Mouse (Mus musculus) midbrain, embryonic 14.5 days (tissue): ENCODE data around the gene Zbtb1. TPM values are rescaled to one million over a fixed set of nuclear protein-coding genes. Genes with fewer than 3 reads are reported as not detected.

Source experiments
- ATAC-seq: fragments of 200-750 bp; cut with Nextera tagmentation; 2 replicates; pipeline ENCODE4 v1.8.0; 2017; ENCODE audit warnings: moderate number of reproducible peaks, moderate library complexity; ENCODE audit not compliant: low FRiP score, low TSS enrichment
- DNase-seq: peaks from one replicate; pipeline ENCODE4 v3.0.0-alpha.2; 2015
- H3K27ac ChIP-seq: fragments of 300-500 bp; sonication (generic); replicated peaks from 2 replicates; pipeline ENCODE4 v1.5.1; 2014; ENCODE audit warnings: mild to moderate bottlenecking, low read depth, low read length, moderate library complexity
- H3K27me3 ChIP-seq: fragments of 300-500 bp; sonication (generic); 2 replicates; pipeline ENCODE4 v1.6.1; 2014; ENCODE audit warnings: low read length, control low read depth, mixed read lengths; ENCODE audit not compliant: control insufficient read depth, insufficient read depth
- H3K36me3 ChIP-seq: fragments of 300-500 bp; sonication (generic); 2 replicates; pipeline ENCODE4 v1.6.1; 2014; ENCODE audit warnings: low read length, control low read depth; ENCODE audit not compliant: control insufficient read depth, insufficient read depth
- H3K4me1 ChIP-seq: fragments of 300-500 bp; sonication (generic); 2 replicates; pipeline ENCODE4 v1.6.1; 2014; ENCODE audit warnings: mild to moderate bottlenecking, antibody characterized with exemption, low read length, control low read depth; ENCODE audit not compliant: control insufficient read depth, insufficient read depth
- H3K4me2 ChIP-seq: fragments of 300-500 bp; sonication (generic); 2 replicates; pipeline ENCODE4 v1.6.1; 2014; ENCODE audit warnings: mild to moderate bottlenecking, low read length, moderate library complexity
- H3K4me3 ChIP-seq: fragments of 300-500 bp; sonication (generic); replicated peaks from 2 replicates; pipeline ENCODE4 v1.5.1; 2014; ENCODE audit warnings: low read depth, low read length
- H3K9ac ChIP-seq: fragments of 300-500 bp; sonication (generic); replicated peaks from 2 replicates; pipeline ENCODE4 v1.6.1; 2014; ENCODE audit warnings: mild to moderate bottlenecking, low read length, moderate library complexity
- H3K9me3 ChIP-seq: fragments of 300-500 bp; sonication (generic); 2 replicates; pipeline ENCODE4 v1.6.1; 2016; ENCODE audit warnings: low read length, control low read depth, mixed read lengths; ENCODE audit not compliant: control insufficient read depth
- WGBS: fragments of 180-500 bp; shearing (Covaris S2); extraction: QIAGEN DNeasy Blood & Tissue Kit; methylation state at CpG from one replicate; pipeline ENCODE4 v1.1.7; 2014; 5-methylcytosine and 5-hydroxymethylcytosine counted together
- polyA plus RNA-seq: library from polyadenylated mRNA; unstranded; fragments of >200 nt; fragmentation: Nextera tagmentation; extraction: Ambion mirVana; gene quantifications from 2 replicates; pipeline ENCODE4 v1.2.1, GENCODE M21; 2014

Zbtb1 gene
- polyA plus RNA-seq = 3.2 and 4.2 TPM in 2 replicates

DNA sequence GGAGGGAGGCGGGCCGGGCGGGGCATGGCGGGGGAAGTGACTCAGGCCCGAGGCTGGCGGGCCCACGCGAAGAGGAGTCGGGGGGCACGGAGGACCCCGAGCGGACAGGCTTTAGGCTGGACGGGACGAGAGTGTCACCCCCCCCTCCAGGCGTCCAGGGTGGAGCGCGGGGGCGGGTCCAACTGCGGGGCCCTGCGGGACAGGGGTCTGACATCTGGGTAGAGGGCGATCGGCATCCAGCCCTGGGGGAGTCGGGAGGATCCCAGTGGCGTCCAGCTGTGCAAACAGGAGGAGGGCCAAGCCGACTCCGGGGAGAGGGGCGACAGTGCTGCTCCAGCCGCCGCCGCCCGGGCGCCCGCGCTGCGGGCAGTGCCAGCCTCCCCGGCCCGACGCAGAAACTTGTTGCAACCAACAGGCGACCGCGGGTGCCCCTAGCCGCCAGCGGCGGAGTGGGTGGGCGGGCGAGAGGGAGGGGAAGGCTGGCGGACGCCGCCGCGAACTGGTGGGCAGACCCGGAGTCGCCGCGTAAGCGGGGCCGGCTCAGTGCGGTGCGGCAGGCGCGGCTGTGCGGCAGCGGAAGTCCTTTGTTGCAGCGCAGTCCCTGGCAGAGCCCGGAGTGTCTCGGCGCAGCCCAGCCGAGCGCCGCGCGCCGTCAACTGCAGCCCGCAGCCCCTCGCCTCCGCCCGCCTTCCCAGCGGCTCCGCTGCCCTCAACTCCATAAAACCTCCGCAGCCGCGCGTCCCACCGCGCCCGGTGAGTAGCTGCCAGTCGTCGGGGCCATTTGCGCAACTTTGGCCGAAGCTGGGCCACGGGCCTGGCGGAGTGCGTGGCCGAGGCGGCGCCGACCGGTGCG, at the start of gene Zbtb1:
TSS of gene Zbtb1 (plus strand) at position 289 of the 853 bp plus-strand sequence.
- H3K9ac ChIP-seq = peak within 1 kb of the TSS; percentile 99
- no peaks in the 10 kb centered on the region for H3K27me3 ChIP-seq
- H3K4me2 ChIP-seq = peak within 1 kb of the TSS; percentile 88
- peaks cover 24% of the 10 kb centered on the region for H3K4me1 ChIP-seq
- H3K36me3 ChIP-seq = no peaks in the 10 kb centered on the region
- under 1% methylated on average over 95 of the region's 99 CpGs for WGBS
- peak within 1 kb of the TSS; percentile 98 for H3K27ac ChIP-seq
- peak within 1 kb of the TSS; percentile 92 for H3K4me3 ChIP-seq
- DNase-seq (peak; percentile 85), ATAC-seq (peak; percentile 57)
- H3K9me3 ChIP-seq = no peaks in the 10 kb centered on the region

- H3K4me2 ChIP-seq = peak within 1 kb of the TSS; percentile 79
- ATAC-seq (peak; percentile 99), DNase-seq (peak; percentile 91)
- peak within 1 kb of the TSS; percentile 68 for H3K9ac ChIP-seq
- no peaks in the 10 kb centered on the region for H3K9me3 ChIP-seq
- peaks cover 21% of the 10 kb centered on the region for H3K36me3 ChIP-seq
- no peaks in the 10 kb centered on the region for H3K27me3 ChIP-seq
- peak within 1 kb of the TSS; percentile 71 for H3K27ac ChIP-seq
- peak within 1 kb of the TSS; percentile 59 for H3K4me3 ChIP-seq
- no peaks in the 10 kb centered on the region for H3K4me1 ChIP-seq
- 2% methylated on average over 51 of the region's 53 CpGs for WGBS
Observed at GRCm38 (mm10) chr12:76324679-76325431, 45.2 kb upstream of the Zbtb1 start, which contains the start of gene Akap5. TSS of gene Akap5 (plus strand) at chr12:76324891.

- ATAC-seq (no peak), DNase-seq (no peak)
- peaks cover 15% of the 10 kb centered on the region for H3K36me3 ChIP-seq
- 92% methylated on average over 23 of the region's 23 CpGs for WGBS
- H3K9ac ChIP-seq = no peak overlapping the region
- H3K4me3 ChIP-seq = no peak overlapping the region
- H3K4me2 ChIP-seq = no peak overlapping the region
- H3K4me1 ChIP-seq = no peaks in the 10 kb centered on the region
- H3K27ac ChIP-seq = no peak overlapping the region
- H3K9me3 ChIP-seq = no peaks in the 10 kb centered on the region
- H3K27me3 ChIP-seq = no peaks in the 10 kb centered on the region
Observed at GRCm38 (mm10) chr12:76326437-76327220, 43.4 kb upstream of the Zbtb1 start.

- Histone ChIP-seq H3K9ac (no peak overlapping the region), H3K4me3 (no peak overlapping the region), H3K36me3 (peaks cover 15% of the 10 kb centered on the region), H3K9me3 (no peaks in the 10 kb centered on the region), H3K4me2 (no peak overlapping the region), H3K27ac (no peak overlapping the region), H3K4me1 (no peaks in the 10 kb centered on the region), H3K27me3 (no peaks in the 10 kb centered on the region)
- 91% methylated on average over 6 of the region's 6 CpGs for WGBS
- no peak for ATAC-seq
- DNase-seq = no peak
Observed at GRCm38 (mm10) chr12:76328567-76329354, 41.3 kb upstream of the Zbtb1 start.

DNA sequence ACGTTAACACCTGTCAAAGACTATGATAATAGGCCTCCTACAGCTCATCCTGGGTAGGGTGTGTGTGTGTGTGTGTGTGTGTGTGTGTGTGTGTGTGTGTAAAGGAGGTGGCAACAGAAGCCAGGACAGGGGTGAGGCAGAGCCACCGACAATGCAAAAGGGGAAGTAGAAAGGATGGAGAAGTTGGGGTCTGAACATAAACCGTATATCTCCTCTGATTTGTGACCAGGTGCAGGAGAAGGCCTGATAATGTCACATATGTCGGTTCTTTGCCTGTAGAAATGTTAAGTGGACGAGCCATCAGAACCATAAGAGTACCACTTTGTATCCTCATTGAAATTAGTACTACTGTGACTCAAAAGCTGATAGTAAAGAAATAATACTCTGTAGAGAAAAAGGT, 36.4 kb upstream of the Zbtb1 start:
- 97% methylated on average over 5 of the region's 5 CpGs for WGBS
- DNase-seq = no peak
- H3K9me3 ChIP-seq = no peaks in the 10 kb centered on the region
- no peaks in the 10 kb centered on the region for H3K4me1 ChIP-seq
- no peak overlapping the region for H3K27ac ChIP-seq
- H3K27me3 ChIP-seq = no peaks in the 10 kb centered on the region
- H3K9ac ChIP-seq = no peak overlapping the region
- H3K4me2 ChIP-seq = no peak overlapping the region
- H3K36me3 ChIP-seq = peaks cover 2% of the 10 kb centered on the region; the same call in 1 of the 2 replicates
- ATAC-seq = no peak
- no peak overlapping the region for H3K4me3 ChIP-seq

DNA sequence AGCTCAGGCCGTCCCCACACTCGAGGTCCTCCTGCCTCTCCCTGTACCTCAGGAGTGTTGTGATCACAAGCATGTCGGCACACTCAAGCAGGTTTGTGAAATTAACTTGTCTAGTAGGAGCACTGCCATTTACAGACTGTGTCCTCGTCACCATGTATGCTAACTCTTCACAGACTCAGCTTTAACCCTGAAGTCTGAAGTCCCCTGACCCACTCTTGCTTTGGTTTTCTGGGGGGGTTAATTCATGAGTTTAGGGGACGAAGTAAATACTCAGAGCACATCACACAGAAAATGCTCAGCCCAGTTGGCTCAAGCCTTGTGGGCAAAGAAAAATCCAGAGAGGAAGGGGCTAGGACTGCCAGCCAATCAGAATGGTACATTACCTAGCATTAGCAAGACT, 34.4 kb upstream of the Zbtb1 start:
- Histone ChIP-seq H3K4me2 (no peak overlapping the region), H3K36me3 (no peaks in the 10 kb centered on the region), H3K27ac (no peak overlapping the region), H3K27me3 (no peaks in the 10 kb centered on the region), H3K9ac (no peak overlapping the region), H3K4me1 (no peaks in the 10 kb centered on the region), H3K4me3 (no peak overlapping the region), H3K9me3 (no peaks in the 10 kb centered on the region)
- ATAC-seq (no peak), DNase-seq (no peak)
- 86% methylated on average over 5 of the region's 5 CpGs for WGBS

- H3K4me3 ChIP-seq = no peak overlapping the region
- H3K27ac ChIP-seq = no peak overlapping the region
- H3K4me2 ChIP-seq = no peak overlapping the region
- 79% methylated on average over 17 of the region's 17 CpGs for WGBS
- H3K4me1 ChIP-seq = no peaks in the 10 kb centered on the region
- H3K27me3 ChIP-seq = no peaks in the 10 kb centered on the region
- DNase-seq = no peak
- ATAC-seq = no peak
- no peak overlapping the region for H3K9ac ChIP-seq
- no peaks in the 10 kb centered on the region for H3K9me3 ChIP-seq
- H3K36me3 ChIP-seq = no peaks in the 10 kb centered on the region
Observed at GRCm38 (mm10) chr12:76336111-76336965, 33.7 kb upstream of the Zbtb1 start.
